Mouse (Mus musculus) cerebellum, adult 9-11 months (tissue): ENCODE data around the gene Elovl5.

ENCODE experiments used
- DNase-seq: peaks from one replicate; pipeline ENCODE4 v3.0.0; 2022

The Elovl5 gene

DNA sequence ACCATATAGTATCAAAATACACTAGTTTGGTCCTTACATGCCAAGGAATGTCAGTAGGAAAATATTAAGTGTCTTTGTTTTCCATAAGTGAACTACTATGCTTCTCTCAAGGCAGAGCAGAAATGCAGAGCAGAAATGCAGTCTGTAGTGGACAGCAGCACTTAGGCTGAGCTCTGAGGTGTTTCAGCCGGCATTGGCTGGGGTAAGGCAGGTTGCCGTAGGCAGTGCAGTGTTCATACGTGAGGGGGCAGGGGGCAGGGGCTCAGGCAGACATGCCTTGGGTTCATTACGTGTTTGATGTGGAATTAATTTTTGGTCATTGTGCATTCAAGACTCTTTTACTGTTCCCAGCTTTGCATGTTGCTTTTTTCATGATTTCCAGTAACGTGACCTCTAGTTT, 12.1 kb downstream of the Elovl5 start:
- no peak for DNase-seq

DNA sequence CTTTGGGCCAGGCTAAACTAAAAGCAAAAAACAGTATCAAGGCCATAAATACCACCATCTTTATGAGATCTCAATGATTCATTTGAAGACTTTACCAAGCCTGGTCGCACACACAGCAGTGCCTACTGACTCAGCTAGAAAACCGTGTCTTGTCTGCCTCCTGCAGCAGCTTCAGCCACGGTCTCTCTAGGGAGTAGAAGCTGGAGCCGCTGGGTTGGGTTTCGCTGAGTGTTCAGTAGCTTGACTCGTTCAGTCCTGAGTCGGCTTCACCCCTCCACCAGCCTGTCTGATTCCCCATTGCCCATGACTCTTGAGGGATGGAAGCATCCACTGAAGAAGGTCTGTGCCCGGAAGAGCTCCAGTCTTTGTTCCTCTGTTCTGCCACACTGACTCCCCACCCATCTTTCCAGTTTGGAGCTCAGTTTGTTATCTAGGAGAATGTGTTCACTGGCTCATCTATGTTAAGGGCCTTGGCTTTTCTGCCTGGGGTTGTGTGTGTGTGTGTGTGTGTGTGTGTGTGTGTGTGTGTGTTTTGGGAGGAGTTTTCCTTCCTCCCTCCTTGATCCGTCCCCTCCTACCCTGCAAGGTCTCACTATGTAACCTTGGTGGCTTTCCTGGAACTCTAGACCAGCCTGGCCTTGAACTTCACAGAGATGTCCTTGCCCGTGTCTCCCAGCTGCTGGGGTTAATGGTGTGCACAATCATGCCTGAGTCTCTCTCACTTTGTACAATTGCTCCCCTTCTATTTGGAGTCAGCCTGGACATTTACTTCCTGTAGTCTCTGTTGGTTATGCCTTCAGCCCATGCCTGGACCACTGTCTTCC, 13.1 kb downstream of the Elovl5 start:
- no peak for DNase-seq

DNA sequence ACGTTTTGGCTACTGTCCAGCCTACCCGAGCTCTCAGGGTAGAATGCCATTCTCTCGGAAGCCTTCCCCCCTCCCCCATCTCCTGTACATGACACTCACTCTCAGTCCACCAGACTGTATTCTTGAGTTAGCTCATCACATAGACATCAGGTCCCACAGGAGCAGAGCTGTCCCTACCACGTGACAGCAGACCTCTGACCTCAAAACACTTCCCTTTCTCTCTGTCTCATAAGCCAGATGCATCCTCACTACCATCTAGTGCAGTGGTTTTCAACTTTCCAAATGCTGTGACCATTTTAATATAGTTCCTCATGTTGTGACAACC, 13.7 kb downstream of the Elovl5 start:
- DNase-seq = no peak

DNA sequence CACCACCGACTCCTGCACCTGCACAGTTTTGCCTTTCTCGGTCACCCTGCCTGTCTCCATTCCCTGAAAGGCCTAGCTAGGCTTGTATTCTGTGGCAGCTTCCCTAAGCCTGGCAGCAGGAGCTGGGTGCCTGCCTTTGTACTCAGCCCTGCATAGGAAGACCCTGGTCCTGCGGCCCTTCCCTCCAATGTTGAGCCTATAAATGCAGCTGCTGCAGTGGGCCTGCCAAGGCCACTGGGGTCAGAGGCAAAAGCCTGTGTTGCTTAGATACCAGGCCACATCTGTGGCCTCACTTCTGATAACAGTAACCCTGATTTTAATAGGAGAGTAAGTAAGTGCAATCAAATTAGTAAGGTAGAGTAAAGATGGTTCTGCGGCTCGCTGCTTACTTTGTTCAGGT, 14.6 kb downstream of the Elovl5 start:
- DNase-seq = no peak

DNA sequence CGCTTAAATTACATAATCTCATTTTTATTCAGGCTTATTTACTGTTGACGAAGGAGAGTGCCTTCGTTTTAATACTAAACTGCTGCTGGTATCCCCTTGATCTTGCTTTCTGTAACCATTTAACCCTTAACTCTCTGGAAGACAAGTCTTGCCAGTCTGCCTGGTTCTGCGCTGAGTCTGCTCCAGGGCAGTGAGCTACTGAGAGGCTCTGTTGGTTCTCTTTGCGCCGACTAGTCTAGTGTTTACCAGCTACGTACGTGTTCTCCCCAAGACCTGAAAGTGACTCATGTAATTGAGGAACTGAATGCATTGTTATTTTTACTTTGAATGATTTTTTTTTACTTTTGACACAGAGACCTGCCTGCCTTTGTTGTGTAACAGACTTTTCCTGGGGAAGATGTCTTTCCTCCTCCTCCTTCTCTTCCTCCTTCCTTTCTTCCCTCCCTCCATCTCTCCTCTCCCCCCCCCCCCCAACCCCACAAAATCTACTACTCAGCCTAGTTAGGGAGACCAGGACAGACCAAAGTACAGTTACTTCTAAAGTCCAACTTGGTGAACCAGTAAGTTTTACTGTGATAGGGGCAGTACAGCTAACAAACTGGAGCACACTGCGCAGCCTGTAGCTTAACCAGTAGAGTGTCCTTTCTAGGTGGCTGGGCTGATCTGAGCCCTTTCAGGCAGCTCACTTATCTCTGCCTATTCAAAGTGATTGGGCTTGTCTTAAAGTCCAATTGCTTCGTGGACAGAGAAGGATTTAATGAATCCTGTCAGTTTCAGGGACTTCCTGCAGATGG, 18.9 kb downstream of the Elovl5 start:
- DNase-seq = no peak

DNA sequence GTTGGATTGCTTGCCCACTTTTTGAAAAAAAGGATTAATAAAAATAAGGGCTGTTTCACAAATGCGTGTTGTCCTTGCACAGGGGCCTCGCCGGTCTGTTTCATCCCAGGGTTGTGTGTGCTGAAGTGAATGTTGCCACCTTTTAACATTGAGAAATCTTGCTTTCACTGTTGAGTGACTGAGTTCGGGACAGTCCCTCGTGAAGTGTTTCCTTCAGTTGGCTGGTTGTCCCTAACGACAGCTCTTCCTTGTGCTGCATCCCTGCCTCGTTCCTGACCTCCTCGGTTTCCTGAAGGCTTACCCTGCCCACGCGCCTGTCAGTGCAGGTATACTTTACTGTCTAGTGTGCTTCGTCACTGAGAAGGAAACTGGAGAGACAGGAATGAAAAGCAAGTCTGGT, 20.7 kb downstream of the Elovl5 start:
- DNase-seq = no peak

DNA sequence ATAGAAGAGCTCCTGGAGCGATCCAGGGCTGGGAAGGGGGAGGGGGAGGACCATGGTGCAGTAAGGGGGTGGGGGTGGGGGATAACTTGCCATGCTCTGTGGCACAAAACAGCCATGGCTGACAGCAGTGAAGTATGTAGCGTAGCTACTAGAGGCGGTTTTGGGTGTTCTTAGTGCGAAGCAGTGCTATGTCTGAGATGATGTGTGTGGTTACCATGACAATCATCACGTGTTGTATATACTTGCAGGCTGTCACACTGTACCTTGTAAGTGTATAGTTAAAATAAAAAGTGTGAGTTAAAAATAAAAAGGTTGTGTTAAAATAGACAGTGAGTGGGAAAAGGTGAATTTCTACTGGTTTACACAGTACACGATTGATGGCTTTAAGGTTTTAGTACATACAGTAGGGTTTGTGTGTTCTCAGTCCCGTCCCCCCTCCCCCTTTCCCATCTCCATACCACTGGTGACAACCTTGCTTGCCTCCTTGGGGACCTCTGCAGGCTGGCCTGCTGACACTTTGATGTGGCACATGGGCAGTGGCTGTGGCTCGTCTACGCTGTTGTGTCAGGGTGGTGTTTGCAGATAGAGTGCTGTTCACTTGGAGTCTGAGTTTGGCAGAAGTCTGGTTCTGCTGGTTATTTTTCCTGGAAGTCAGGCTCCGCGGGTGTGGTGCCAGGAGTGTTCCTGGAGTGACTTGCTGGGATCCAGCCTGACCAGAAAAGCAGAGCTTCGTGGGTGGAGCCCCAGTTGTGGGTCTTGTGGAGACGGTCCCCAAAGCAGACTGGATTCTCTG, 21.8 kb downstream of the Elovl5 start:
- DNase-seq = no peak

DNA sequence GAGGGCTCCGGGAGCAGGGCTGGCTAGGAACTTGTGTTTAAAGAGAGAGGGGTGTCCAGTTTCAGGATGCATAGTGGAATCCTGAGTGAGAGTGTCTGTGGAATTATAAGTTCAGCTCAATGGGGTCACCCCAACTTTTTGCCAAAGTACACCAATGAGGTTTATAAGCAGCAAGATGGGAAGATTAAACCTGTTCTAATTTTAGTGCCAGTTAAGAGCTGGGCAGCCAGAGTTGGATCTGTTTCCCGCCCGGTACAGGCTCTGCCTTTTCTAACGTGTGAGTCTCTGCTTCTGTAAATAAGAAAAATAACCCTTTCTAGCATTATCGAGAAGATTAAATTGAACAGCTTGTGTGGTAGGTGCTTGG, 22.4 kb downstream of the Elovl5 start:
- no peak for DNase-seq

DNA sequence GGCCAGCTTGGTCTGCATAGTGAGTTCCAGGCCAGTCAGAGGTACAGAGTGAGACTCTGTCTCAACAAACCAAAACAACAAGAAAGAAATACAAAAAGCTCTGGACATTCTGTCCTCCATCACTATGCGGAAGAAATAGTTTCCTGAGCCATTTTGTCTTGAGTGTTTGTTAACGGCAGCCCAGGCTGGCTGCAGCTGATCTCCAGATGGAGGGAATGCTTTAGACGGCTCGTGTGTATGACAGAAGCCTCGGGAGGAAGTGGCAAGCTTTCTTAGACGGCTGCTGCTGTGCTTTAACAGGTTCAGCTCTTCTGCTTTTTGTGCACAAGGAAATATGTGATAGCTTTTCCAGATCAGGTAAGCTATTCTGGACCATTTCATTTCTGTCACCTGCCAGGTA, 23.9 kb downstream of the Elovl5 start:
- no peak for DNase-seq

DNA sequence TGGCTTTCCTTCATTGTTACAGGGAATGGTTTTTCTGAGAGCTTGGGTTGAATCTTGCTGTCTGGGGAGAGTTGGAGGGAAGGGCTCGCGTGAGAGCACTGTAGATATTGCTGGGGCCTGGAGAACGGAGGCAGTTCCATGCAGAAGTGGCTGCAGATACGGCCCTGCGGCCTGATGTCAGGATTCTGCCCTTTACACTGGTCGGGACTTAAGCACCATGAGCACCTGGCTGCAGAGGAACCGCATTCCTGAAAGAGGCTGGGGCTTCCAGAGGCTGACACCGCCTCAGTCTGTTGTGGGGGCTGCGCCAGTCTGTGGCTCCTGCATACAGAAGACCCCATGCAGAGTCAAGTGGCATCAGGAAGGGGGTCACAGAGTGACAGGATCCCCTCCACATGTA, 24.7 kb downstream of the Elovl5 start:
- no peak for DNase-seq

DNA sequence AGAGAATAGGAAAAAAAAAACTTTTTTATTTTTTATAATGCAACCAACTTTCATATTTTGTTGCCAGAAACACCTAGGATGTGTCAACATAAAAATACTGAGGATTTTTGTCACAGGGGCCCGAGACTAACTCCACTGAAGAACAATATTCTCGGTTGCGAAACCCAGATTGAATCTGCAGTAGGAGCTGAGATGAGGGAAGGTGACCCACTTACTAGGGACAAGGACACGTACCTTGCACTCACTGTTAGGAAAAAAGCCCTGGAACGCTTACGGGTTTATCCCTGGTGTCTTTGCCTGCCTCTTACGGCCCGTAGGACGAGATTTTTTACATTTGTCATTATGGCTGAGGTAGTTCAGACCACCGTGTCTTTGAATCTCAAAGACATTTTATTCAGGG, 25.2 kb downstream of the Elovl5 start:
- no peak for DNase-seq

DNA sequence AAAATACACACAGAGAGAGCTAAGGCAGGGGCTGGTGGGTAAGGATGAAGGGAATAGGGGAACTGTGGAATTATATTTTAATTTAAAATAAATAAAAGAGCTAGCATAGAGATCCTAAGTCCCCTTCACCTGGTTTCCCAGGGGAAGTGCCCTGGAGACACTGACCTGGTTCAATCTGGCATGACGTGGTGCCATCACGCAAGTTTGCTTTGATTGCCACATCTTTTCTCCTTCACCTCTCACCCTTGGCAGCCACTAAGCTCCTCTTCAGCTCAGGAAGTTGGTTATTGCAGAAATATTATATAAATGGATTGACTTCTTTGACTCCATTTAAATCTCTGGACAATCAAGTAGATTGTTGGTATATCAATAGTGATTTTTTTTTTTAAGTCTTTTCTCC, 26.2 kb downstream of the Elovl5 start:
- no peak for DNase-seq

DNA sequence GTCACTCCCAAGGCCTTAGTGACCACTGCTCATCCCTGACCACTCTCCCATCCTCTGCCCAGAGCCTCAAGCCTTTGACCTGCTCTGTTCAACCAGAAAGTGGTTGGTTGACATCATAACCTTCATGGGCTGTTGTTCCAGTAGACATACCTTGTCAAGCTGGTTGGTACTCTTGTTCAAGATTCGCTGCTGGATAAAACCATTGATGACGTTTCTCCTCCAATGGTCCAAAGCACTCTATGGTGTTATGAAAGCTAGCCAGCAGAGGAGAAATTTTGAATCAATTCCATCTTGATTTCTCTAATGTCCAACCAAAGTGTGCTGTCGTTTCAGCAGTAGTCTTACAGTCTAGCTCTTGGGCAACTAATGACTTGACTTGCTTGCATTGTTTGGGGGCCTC, 27.0 kb downstream of the Elovl5 start:
- DNase-seq = no peak

DNA sequence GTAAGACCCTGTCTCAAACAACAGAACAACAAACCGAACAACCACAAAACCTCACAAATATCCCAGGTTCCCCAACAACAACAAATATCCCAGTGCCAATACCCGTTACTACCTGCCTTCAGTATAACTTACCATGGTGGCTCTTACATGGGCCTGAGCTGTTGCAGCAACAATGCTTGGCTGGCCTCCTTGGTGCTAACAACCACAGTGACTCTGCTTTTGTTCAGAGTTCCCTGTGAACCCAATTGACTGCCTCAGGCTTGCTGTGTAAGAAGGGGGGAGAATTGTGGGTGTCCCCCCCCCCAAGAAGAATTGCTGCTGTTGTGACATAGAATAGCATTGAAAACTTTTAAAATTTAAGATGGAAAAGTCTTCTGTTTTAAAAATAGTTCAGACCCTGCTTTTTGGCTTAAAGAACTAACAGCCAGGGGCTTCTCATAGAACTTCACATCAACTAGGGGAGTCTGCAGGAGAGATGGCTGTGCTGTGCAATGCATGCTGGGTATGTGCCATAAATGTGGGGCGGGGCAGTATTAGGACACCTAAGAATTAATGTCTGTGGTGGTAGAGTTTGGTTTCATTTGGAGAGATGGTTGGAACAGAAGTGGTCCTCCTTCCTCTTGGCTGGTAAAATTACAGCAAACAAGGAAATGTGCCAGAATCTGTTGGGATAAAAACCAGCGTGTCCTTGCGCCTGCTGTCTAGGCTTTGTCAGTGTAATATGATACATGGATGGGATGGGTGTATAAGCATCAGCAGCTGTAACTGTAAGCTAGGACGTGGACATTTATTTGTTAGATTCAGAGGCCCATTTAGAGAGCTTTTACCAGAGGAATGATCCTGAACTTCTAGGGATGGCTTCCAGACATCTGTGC, 28.9 kb downstream of the Elovl5 start:
- no peak for DNase-seq

DNA sequence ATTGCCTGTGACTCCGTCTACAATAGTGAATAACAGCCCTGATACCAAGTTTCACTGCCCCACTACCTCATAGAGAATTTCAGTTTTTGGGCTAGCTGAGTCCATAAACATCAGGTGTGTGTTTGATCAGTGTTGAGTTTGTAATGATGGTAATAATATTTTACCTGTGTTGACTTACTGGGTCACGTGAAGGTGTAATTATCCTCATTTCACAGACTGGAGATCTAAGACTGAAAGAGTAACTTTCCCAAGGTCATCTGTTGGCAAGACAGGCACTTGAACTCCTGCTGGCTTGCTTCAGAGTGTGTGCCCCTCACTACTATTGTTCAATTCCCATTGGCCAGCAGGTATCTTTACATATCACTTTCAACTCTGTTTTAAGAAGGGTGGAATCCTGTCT, 31.1 kb downstream of the Elovl5 start:
- no peak for DNase-seq

DNA sequence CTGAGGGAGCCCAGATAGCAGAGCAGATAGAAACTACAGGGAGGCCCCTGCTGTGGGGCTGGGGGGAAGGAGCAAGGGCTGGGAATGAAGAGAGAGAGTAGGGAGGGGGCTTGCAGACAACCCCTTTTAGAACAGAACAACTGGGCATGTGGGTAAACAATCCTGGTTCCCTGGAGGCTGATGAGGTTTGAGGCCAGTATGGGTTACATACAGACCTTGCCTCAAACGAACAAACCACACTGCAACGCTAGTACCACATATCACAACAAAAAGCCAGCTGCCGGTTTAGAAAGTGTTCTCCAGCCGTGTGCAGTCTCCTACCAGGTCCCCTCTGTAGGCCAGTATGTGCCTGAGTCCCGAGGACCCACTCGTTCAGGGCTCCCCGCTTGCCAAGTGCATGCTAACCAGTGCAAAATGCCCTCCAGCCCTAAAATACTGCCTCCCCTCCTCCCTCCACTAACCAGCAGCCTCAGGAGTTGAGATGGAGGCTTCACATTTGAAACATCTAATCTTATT, 32.6 kb downstream of the Elovl5 start:
- DNase-seq = no peak

DNA sequence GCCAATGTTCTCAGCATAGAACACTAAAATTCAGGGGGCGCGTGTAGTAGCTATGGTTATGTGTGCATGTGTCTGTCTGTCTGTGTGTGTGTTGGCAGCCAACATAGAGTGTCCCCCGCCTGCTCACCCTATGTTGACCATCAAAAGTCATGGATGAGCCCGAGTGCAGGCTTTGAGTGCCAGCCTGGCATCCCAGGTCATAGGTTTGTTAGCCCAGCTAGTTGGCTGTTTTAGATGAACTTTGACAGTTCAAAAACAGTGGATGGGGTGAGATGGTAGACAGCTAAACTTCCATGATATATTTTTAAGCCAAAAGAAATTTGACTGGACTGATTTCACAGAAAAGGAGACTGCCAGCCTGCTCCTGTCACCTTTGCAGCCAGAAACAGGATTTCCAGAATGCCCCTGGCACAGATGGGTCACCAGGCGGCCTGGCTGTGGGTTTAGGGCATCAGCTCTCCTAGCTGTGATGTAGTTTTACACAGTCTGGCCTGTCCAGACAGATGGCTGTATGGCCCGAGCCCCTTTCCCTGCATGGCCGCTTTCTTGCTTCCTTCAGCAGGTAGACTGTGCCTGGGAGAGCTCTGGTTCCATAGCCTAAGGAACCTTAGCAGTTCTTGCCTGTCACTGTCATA, 33.8 kb downstream of the Elovl5 start:
- peak; percentile 75 for DNase-seq

DNA sequence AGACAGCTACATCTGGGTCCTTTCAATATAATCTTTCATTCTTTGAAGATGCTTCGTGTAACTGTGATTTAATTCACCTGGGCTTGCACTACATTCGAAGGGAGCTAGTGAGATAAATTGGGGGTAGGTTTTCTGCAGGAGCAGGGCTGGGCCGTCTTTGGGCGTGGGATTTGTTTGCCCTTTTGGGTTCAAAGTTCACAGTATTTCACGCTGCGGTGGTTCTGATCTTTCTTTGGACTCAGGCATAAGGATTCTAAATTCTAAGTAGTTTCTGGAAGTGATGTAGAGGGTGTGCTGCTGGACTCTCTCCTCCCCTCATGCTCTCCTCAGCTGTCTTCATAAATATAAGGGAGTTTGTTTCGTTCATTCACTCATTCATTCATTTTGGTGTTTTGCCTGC, 34.8 kb downstream of the Elovl5 start:
- no peak for DNase-seq

DNA sequence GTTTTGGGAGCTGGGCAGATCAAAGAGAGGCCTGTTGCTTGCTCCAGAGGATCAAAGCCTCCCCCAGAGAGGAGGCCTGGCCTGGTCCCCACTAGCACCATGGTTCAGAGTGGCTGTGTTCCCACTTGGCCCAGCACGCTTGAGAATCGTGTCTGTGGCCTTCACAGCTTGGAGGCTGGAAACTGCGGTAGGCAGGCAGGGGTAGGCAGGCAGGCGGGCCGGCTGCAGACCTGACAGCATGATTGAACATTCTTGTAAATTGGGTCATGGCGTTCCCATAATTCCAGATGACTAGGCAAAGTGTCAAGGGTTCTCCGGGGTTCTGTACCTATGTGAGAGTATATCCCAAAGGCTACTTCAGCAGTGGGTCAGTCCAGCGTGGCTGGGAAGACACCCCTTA, 35.9 kb downstream of the Elovl5 start:
- peak; percentile 66 for DNase-seq

DNA sequence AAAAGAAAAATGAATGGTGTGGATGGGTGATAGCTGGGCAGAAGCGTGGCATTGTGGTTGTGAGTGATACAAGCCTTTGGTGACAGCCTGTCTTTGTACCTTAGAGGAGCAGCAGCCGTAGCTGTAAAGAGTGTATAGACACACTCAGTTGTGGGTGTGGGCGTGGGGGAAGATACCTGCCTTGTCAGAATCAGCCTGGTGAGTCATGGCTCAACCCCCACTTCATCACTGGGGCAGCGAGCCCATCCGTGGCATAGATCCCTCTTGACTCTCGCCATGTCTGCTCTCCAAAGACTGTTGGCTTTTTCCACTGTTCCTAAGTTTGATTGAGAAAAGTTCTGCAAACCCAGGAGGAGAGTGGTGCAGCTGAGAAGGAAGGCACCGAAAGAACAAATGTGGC, 37.3 kb downstream of the Elovl5 start:
- DNase-seq = no peak

DNA sequence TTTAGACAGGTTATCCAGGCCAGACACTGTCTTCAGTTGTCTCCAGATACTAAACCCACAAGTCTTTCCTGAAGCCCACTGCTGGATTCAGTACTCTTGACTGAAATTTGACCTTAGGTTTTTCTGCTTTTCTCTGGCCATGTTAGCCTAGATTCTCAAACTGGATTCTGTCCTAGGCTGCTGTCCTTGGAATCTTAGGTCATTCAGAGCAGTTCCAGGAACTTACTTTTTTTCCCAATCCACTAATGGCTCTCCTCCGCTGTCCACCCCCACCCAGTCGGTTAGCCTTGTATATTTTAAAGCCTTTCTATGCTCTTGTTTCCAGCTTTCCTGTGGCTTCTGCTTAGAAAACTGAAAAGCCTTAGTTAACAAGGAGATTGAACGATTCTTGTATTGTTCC, 37.8 kb downstream of the Elovl5 start:
- no peak for DNase-seq

DNA sequence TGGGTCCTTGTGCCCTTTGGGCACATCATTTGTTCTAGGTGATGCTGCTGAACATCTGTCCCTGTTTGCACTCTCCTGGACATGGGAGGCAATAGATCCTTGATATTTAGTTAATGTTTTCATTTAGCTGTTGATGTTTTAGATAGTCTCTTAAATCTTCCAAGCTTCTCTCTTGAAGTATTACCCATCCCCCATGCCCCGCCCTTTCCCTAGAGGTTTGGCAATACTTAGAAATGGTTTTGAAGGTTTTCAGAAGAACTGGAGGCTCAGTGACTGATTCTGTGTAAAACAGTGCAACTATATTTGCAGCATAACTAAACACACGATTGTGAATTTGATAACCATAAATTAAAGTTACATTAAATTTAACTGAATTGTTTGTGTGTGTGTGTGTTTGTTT, 38.3 kb downstream of the Elovl5 start:
- no peak for DNase-seq
